Mouse (Mus musculus) bone marrow macrophage, adult 2 months (primary cell): ENCODE data around the gene Sfxn5.

ENCODE experiments used
- CTCF ChIP-seq: IDR thresholded peaks from 2 replicates; pipeline ENCODE4 v1.5.1; 2012; ENCODE audit warnings: low read depth, mild to moderate bottlenecking, low read length, moderate library complexity
- POLR2A ChIP-seq: IDR thresholded peaks from 2 replicates; pipeline ENCODE4 v1.6.1; 2012; ENCODE audit warnings: mild to moderate bottlenecking, low read depth, low read length, borderline replicate concordance

DNA sequence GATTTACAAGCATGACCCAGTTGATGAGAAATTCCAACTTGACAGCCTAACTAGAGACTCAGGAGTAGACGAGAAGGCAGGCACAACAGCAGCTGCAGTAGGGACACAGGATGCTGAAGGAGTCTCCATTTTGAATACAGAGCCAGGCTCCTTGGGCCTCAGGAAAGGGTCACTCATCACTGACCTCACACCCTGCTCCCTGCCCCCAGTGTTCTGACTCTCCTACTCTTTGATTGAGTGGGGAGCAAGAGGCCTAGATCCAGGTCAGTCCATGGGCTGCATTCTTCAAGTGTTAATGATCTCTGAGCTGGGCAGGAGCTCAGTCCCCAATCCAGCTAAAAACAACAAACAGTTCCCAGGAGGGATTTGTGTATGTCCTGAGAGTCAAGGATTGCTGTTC lies 122.5 kb downstream of the Sfxn5 start:
- TF ChIP-seq POLR2A (no peak), CTCF (no peak)
